Mouse (Mus musculus) 3134 (cell line): Measurements from ENCODE around the gene Stx2.
"Not testable (repeated sequence)": the region's sequence is repeated elsewhere in the genome, so short reads cannot be mapped to it uniquely, and the experiment has no call there.

ENCODE experiments used
- DNase-seq: peaks from one replicate; pipeline ENCODE4 v3.0.0-alpha.2; 2011; ENCODE audit warnings: low spot score; ENCODE audit not compliant: insufficient read length; ENCODE audit errors: extremely low read depth

Gene Stx2

GRCm38 (mm10) chr5:129010937-129011336 lies 2.6 kb upstream of the Stx2 start:
- no peak for DNase-seq

GRCm38 (mm10) chr5:129009577-129009976 lies 1.2 kb upstream of the Stx2 start:
- no peak for DNase-seq

- no peak for DNase-seq
Observed at GRCm38 (mm10) chr5:129008008-129008407, 366 bp downstream of the Stx2 start.

- peak; percentile 52 for DNase-seq
Observed at GRCm38 (mm10) chr5:129007105-129007957, 1.0 kb downstream of the Stx2 start.

- DNase-seq: no peak
Observed at GRCm38 (mm10) chr5:129006031-129006788, 2.2 kb downstream of the Stx2 start.

GRCm38 (mm10) chr5:129005416-129005815 lies 3.0 kb downstream of the Stx2 start:
- no peak for DNase-seq

GRCm38 (mm10) chr5:129002571-129003011 lies 5.8 kb downstream of the Stx2 start:
- no peak for DNase-seq

- peak; percentile 74 for DNase-seq
Observed at GRCm38 (mm10) chr5:129000706-129001468, 7.5 kb downstream of the Stx2 start.

- no peak for DNase-seq
Observed at GRCm38 (mm10) chr5:128987141-128987954, 21.0 kb downstream of the Stx2 start.

GRCm38 (mm10) chr5:128985946-128986345 lies 22.4 kb downstream of the Stx2 start:
- no peak for DNase-seq

- DNase-seq: no peak
Observed at GRCm38 (mm10) chr5:128984536-128984935, 23.8 kb downstream of the Stx2 start.

GRCm38 (mm10) chr5:128981607-128982006 lies 26.8 kb downstream of the Stx2 start:
- no peak for DNase-seq

GRCm38 (mm10) chr5:128980857-128981256 lies 27.5 kb downstream of the Stx2 start:
- DNase-seq: no peak

GRCm38 (mm10) chr5:128978957-128979356 lies 29.4 kb downstream of the Stx2 start:
- DNase-seq: no peak

GRCm38 (mm10) chr5:128977466-128977865 lies 30.9 kb downstream of the Stx2 start:
- DNase-seq: not testable (repeated sequence)

- no peak for DNase-seq
Observed at GRCm38 (mm10) chr5:128976266-128976665, 32.1 kb downstream of the Stx2 start.

- DNase-seq: no peak
Observed at GRCm38 (mm10) chr5:128971298-128971697, 37.1 kb downstream of the Stx2 start.

GRCm38 (mm10) chr5:128970878-128971277 lies 37.5 kb downstream of the Stx2 start:
- DNase-seq: no peak

GRCm38 (mm10) chr5:128964353-128964752 lies 44.0 kb downstream of the Stx2 start:
- no peak for DNase-seq

GRCm38 (mm10) chr5:128958916-128959315 lies 49.5 kb downstream of the Stx2 start:
- no peak for DNase-seq
